Mouse (Mus musculus): ENCODE measurements at regions not wholly inside any gene's neighbourhood (a gene's known extent, or its start where the extent isn't known, plus 50 kb on each side); places are given as distances from the start of the nearest gene placed in this dataset.

- no peaks in the 10 kb centered on the region for H3K27me3 ChIP-seq
- H3K27ac ChIP-seq (replicated peaks): no peak overlapping the region
- no peaks in the 10 kb centered on the region for H3K36me3 ChIP-seq
- H3K4me2 ChIP-seq (replicated peaks): no peak overlapping the region
- no peak overlapping the region for H3K4me3 ChIP-seq
- no peaks in the 10 kb centered on the region for H3K9me3 ChIP-seq
- WGBS: 85% methylated on average over 10 of the region's 10 CpGs
- no peaks in the 10 kb centered on the region for H3K4me1 ChIP-seq
- ATAC-seq (replicated peaks): no peak
- no peak overlapping the region for H3K9ac ChIP-seq (replicated peaks)
Measured at GRCm38 (mm10) chr6:140095416-140095815, 54.2 kb upstream of the Plcz1 start.
